Comparison of ENCODE assay signal across 20 mouse cellular contexts in the genomic region with DNA sequence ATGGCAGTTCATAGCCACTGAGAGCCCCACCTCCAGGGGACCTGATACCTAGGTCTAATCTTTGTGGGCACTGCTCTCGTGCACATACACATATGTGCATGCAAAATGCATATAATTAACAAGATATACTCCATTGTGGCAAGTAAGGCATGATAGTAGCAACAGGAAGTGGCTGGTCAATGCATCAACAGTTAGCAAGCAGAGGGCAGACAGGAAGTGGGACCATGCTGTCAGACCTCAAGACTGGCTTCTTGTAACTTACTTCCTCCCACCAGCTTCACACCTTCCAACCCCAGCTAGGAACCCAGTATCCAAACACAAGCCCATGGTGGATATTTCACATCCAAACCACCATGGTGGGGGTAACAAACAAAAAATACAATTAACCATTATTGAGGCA. TPM values are rescaled to one million over a fixed set of nuclear protein-coding genes. Genes with fewer than 3 reads are reported as not detected.
DNase-seq lines count a peak whose midpoint lies in the region; ATAC-seq lines count a peak whose summit lies in the region.
"Had no signal": no experiment of that assay in that cellular context is flagged by ENCODE, and none has a peak within 500 bp of the region (broad histone marks: within the 10 kb centered on the region; RNA-seq: fewer than 3 reads in every experiment).

No protein-coding gene starts in this region.

- ATAC-seq in CD4-positive, CD25-positive, alpha-beta regulatory T cell, adult 4 months, result peak; percentile 65
- ATAC-seq in granulocyte monocyte progenitor cell, adult 5-6 weeks (replicated peaks; ENCODE audit: poor library complexity, severe bottlenecking), result peak; percentile 84
- peak; percentile 80 for ATAC-seq in monocyte, adult 5-6 weeks (replicated peaks; ENCODE audit: insufficient number of reproducible peaks, low FRiP score, low TSS enrichment, poor library complexity, severe bottlenecking)
- no peak for ATAC-seq in midbrain, embryonic 14.5 days (ENCODE audit: low FRiP score, low TSS enrichment)

- WGBS in hindbrain, embryonic 10.5 days, result 72% methylated on average over 1 of the region's 1 CpGs
- WGBS in midbrain, embryonic 14.5 days, result 65% methylated on average over 1 of the region's 1 CpGs

- H3K9me3 ChIP-seq in hindbrain, embryonic 10.5 days, result no peaks in the 10 kb centered on the region
- H3K9me3 ChIP-seq in midbrain, embryonic 14.5 days (ENCODE audit: control insufficient read depth, low read length), result no peaks in the 10 kb centered on the region
- H3K9me3 ChIP-seq: embryonic facial prominence, embryonic 15.5 days; forebrain, embryonic 10.5 days; hindbrain, embryonic 15.5 days; limb, embryonic 12.5 days; liver, embryonic 13.5 days; lung, embryonic 15.5 days had no signal

- DNase-seq in thymus, postnatal 25 days, result peak; percentile 52
- no peak for DNase-seq in hindbrain, embryonic 10.5 days (ENCODE audit: low spot score)
- DNase-seq in midbrain, embryonic 14.5 days, result no peak
- DNase-seq in ovary, postnatal 10 days (ENCODE audit: low spot score), result no peak
- DNase-seq: adrenal gland, postnatal 25 days; cerebellum, adult 2 months; embryo, embryonic 11 days; gastrocnemius, postnatal 14 days; kidney, adult 8-10 months; kidney, postnatal 36 days; liver, embryonic 13.5 days; right cerebral cortex, adult 18-20 months had no signal

- no peak overlapping the region for H3K4me3 ChIP-seq in hindbrain, embryonic 10.5 days
- no peak overlapping the region for H3K4me3 ChIP-seq in midbrain, embryonic 14.5 days (replicated peaks; ENCODE audit: low read depth, low read length)
- H3K4me3 ChIP-seq: embryonic facial prominence, embryonic 15.5 days; forebrain, embryonic 10.5 days; hindbrain, embryonic 15.5 days; limb, embryonic 12.5 days; liver, embryonic 13.5 days; lung, embryonic 15.5 days had no signal

- H3K4me2 ChIP-seq in midbrain, embryonic 14.5 days (ENCODE audit: low read length), result no peak overlapping the region
- H3K4me2 ChIP-seq: embryonic facial prominence, embryonic 15.5 days; hindbrain, embryonic 15.5 days; limb, embryonic 12.5 days; liver, embryonic 13.5 days; lung, embryonic 15.5 days had no signal

- H3K4me1 ChIP-seq in hindbrain, embryonic 10.5 days (replicated peaks), result no peaks in the 10 kb centered on the region
- no peaks in the 10 kb centered on the region for H3K4me1 ChIP-seq in midbrain, embryonic 14.5 days (ENCODE audit: control insufficient read depth, insufficient read depth, low read length)
- H3K4me1 ChIP-seq: embryonic facial prominence, embryonic 15.5 days; forebrain, embryonic 10.5 days; hindbrain, embryonic 15.5 days; limb, embryonic 12.5 days; liver, embryonic 13.5 days had no signal

- H3K36me3 ChIP-seq in hindbrain, embryonic 10.5 days, result no peaks in the 10 kb centered on the region
- H3K36me3 ChIP-seq in midbrain, embryonic 14.5 days (ENCODE audit: control insufficient read depth, insufficient read depth, low read length), result no peaks in the 10 kb centered on the region
- H3K36me3 ChIP-seq: embryonic facial prominence, embryonic 15.5 days; forebrain, embryonic 10.5 days; hindbrain, embryonic 15.5 days; limb, embryonic 12.5 days; liver, embryonic 13.5 days; lung, embryonic 15.5 days had no signal

- no peak overlapping the region for H3K9ac ChIP-seq in midbrain, embryonic 14.5 days (replicated peaks; ENCODE audit: low read length)
- H3K9ac ChIP-seq: embryonic facial prominence, embryonic 15.5 days; hindbrain, embryonic 15.5 days; limb, embryonic 12.5 days; liver, embryonic 13.5 days; lung, embryonic 15.5 days had no signal

- peaks cover 7% of the 10 kb centered on the region for H3K27me3 ChIP-seq in hindbrain, embryonic 10.5 days (ENCODE audit: insufficient read depth, poor library complexity, severe bottlenecking)
- 0 out of 2 replicates have a peak, but pooled peaks cover under 1% of the 10 kb centered on the region for H3K27me3 ChIP-seq in midbrain, embryonic 14.5 days (ENCODE audit: control insufficient read depth, insufficient read depth, low read length)
- H3K27me3 ChIP-seq: embryonic facial prominence, embryonic 15.5 days; hindbrain, embryonic 15.5 days; liver, embryonic 13.5 days; lung, embryonic 15.5 days had no signal

- no peak overlapping the region for H3K27ac ChIP-seq in hindbrain, embryonic 10.5 days
- no peak overlapping the region for H3K27ac ChIP-seq in midbrain, embryonic 14.5 days (replicated peaks; ENCODE audit: low read depth, low read length)
- H3K27ac ChIP-seq: embryonic facial prominence, embryonic 15.5 days; forebrain, embryonic 10.5 days; hindbrain, embryonic 15.5 days; limb, embryonic 12.5 days; liver, embryonic 13.5 days; lung, embryonic 15.5 days had no signal

RNA-seq across cellular contexts. Expression of a gene that starts 10.3 kb away (rescaled TPM):
- not detected for polyA plus RNA-seq in CD4-positive, CD25-positive, alpha-beta regulatory T cell, adult 4 months (2017; shearing (Covaris generic))
- not detected in 2 replicates for total RNA-seq in granulocyte monocyte progenitor cell, adult 5-6 weeks (2014; fragmentation: Nextera tagmentation)
- not detected in 2 replicates for total RNA-seq in granulocyte monocyte progenitor cell, adult 5-6 weeks (2017)
- total RNA-seq in monocyte, adult 5-6 weeks (2017), result 19.0 to 39.8 TPM (median 23.1 TPM) in 3 replicates
- 0.70 and 2.4 TPM in 2 replicates for polyA plus RNA-seq in hindbrain, embryonic 10.5 days (2016; fragmentation: Nextera tagmentation; extraction: Ambion mirVana)
- 10.7 and 13.6 TPM in 2 replicates for polyA plus RNA-seq in midbrain, embryonic 14.5 days (2014; fragmentation: Nextera tagmentation; extraction: Ambion mirVana)

RNA-seq across cellular contexts. Expression of a gene that starts 53.4 kb away (rescaled TPM):
- 100 to 1,000 TPM in 1 of 2 experiments, 10 to 100 TPM in 1; 95.9 to 136 TPM for polyA plus RNA-seq in CD4-positive, CD25-positive, alpha-beta regulatory T cell, adult 4 months (2017; shearing (Covaris generic))
- total RNA-seq in granulocyte monocyte progenitor cell, adult 5-6 weeks (2014; fragmentation: Nextera tagmentation), result 64.1 and 67.3 TPM in 2 replicates
- 41.2 and 42.4 TPM in 2 replicates for total RNA-seq in granulocyte monocyte progenitor cell, adult 5-6 weeks (2017)
- total RNA-seq in monocyte, adult 5-6 weeks (2017), result 3.5 to 10.0 TPM (median 5.1 TPM) in 3 replicates
- 366 and 416 TPM in 2 replicates for polyA plus RNA-seq in hindbrain, embryonic 10.5 days (2016; fragmentation: Nextera tagmentation; extraction: Ambion mirVana)
- polyA plus RNA-seq in midbrain, embryonic 14.5 days (2014; fragmentation: Nextera tagmentation; extraction: Ambion mirVana), result 486 and 524 TPM in 2 replicates
